11 mouse cellular contexts compared by ENCODE assay signal in the genomic region with DNA sequence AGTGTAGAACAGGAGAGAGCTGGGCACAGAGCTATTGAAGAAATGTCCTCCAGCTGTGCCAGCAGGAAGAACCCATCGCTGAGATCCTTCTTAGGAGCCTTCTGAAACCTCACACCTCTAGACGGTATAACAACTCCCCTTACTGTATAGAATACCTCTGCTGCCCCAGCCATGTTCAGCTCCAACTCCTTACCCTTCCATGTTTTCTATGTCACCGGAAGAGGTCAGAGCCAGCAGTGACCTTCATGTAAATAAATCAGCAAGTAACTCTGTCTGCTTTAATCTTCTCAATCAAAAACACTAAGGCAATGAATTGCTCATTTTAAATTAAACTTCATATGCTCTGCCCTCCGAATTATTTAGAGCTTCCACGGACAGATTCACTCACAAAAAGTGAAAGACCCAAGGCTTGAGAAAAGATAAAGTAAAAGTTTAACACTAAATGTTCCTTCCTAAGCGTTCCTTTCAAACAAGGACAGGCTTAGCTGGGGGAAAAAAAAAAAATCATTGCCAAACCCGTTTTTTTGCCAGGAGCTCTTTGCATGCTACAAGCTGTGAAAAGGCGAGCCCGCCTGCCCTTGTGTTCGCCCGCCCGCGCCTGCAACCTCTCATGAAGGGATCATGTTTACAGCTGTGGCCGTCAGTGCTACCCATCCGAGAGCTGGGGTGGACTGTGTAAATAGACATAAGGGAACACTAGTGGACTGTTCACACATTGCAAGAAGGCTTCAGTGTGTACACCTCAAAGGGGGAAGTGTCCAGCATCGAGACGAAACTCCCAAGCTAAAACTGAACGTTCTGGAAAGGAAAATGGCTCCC. TPM values are rescaled to one million over a fixed set of nuclear protein-coding genes. Genes with fewer than 3 reads are reported as not detected.
DNase-seq lines count a peak whose midpoint lies in the region; ATAC-seq lines count a peak whose summit lies in the region.
"Had no signal": no experiment of that assay in that cellular context is flagged by ENCODE, and none has a peak within 500 bp of the region (broad histone marks: within the 10 kb centered on the region; RNA-seq: fewer than 3 reads in every experiment).

No protein-coding gene starts in this region.

- no peaks in the 10 kb centered on the region for H3K9me3 ChIP-seq in lung, embryonic 15.5 days
- no peaks in the 10 kb centered on the region for H3K9me3 ChIP-seq in stomach, embryonic 15.5 days
- H3K9me3 ChIP-seq: midbrain, embryonic 12.5 days had no signal

- DNase-seq in adrenal gland, postnatal 10 days: peak; percentile 54
- DNase-seq in adrenal gland, adult 8-10 months: no peak
- no peak for DNase-seq in lung, postnatal 25 days (ENCODE audit: low spot score)
- peak; percentile 14 to 44 for DNase-seq in kidney, postnatal 36 days
- DNase-seq in neural tube, embryonic 10.5 days (ENCODE audit: extremely low spot score, low spot score): no peak
- no peak for DNase-seq in spleen, postnatal 14 days (ENCODE audit: low spot score in 2 of 2)
- DNase-seq: cerebellum, adult 11-12 months had no signal

- H3K27me3 ChIP-seq in lung, embryonic 15.5 days: no peaks in the 10 kb centered on the region
- H3K27me3 ChIP-seq in stomach, embryonic 15.5 days (replicated peaks): no peaks in the 10 kb centered on the region

- peak overlapping the region; percentile 41 for H3K4me2 ChIP-seq in lung, embryonic 15.5 days
- peak overlapping the region; percentile 41 for H3K4me2 ChIP-seq in stomach, embryonic 15.5 days
- H3K4me2 ChIP-seq: midbrain, embryonic 12.5 days had no signal

- no peak overlapping the region for H3K27ac ChIP-seq in lung, embryonic 15.5 days
- H3K27ac ChIP-seq in stomach, embryonic 15.5 days: no peak overlapping the region
- H3K27ac ChIP-seq: midbrain, embryonic 12.5 days had no signal

- WGBS in lung, embryonic 15.5 days: 13% methylated on average over 18 of the region's 18 CpGs
- WGBS in stomach, embryonic 15.5 days: 16% methylated on average over 18 of the region's 18 CpGs

- peaks cover 26% of the 10 kb centered on the region for H3K4me1 ChIP-seq in lung, embryonic 15.5 days
- peaks cover 10% of the 10 kb centered on the region; the same call in 1 of the 2 replicates for H3K4me1 ChIP-seq in stomach, embryonic 15.5 days

- no peaks in the 10 kb centered on the region for H3K36me3 ChIP-seq in lung, embryonic 15.5 days
- H3K36me3 ChIP-seq in stomach, embryonic 15.5 days: no peaks in the 10 kb centered on the region
- H3K36me3 ChIP-seq: midbrain, embryonic 12.5 days had no signal

- no peak for ATAC-seq in lung, embryonic 15.5 days (ENCODE audit: borderline replicate concordance, extremely low read depth, low FRiP score, low TSS enrichment)
- no peak for ATAC-seq in stomach, embryonic 15.5 days (ENCODE audit: insufficient read depth, low FRiP score, low read depth)

- peak overlapping the region; percentile 8; the same call in 1 of the 2 replicates for H3K4me3 ChIP-seq in lung, embryonic 15.5 days
- no peak overlapping the region; the same call in 1 of the 2 replicates for H3K4me3 ChIP-seq in stomach, embryonic 15.5 days (replicated peaks)
- H3K4me3 ChIP-seq: midbrain, embryonic 12.5 days had no signal

- H3K9ac ChIP-seq in lung, embryonic 15.5 days: no peak overlapping the region
- H3K9ac ChIP-seq in stomach, embryonic 15.5 days: no peak overlapping the region
- H3K9ac ChIP-seq: midbrain, embryonic 12.5 days had no signal

RNA-seq across cellular contexts. Expression of gene Ccn6, which starts 0.7 kb away (rescaled TPM):
- under 1 TPM; 0.48 TPM for total RNA-seq in adrenal gland, postnatal 10 days (2021)
- under 1 TPM in 3 of 4 experiments, not detected in 1; 0.23 to 0.89 (median 0.62) TPM for total RNA-seq in adrenal gland, adult 8-10 months (2022)
- 0.21 and 0.40 TPM in 2 replicates for polyA plus RNA-seq in lung, embryonic 15.5 days (2015; fragmentation: Nextera tagmentation; extraction: Ambion mirVana)
- polyA plus RNA-seq in stomach, embryonic 15.5 days (2015; fragmentation: Nextera tagmentation; extraction: Ambion mirVana): 0.33 and 0.52 TPM in 2 replicates
- total RNA-seq: gastrocnemius, adult 8-10 months had no signal

RNA-seq across cellular contexts. Expression of gene Tube1, which starts 29.1 kb away (rescaled TPM):
- total RNA-seq in adrenal gland, postnatal 10 days (2021): 1 to 10 TPM; 2.3 to 2.4 TPM
- 1 to 10 TPM in 3 of 4 experiments, under 1 TPM in 1; 0.84 to 2.6 (median 2.0) TPM for total RNA-seq in adrenal gland, adult 8-10 months (2022)
- 18.8 and 20.2 TPM in 2 replicates for polyA plus RNA-seq in lung, embryonic 15.5 days (2015; fragmentation: Nextera tagmentation; extraction: Ambion mirVana)
- 14.7 and 14.8 TPM in 2 replicates for polyA plus RNA-seq in stomach, embryonic 15.5 days (2015; fragmentation: Nextera tagmentation; extraction: Ambion mirVana)

RNA-seq across cellular contexts. Expression of gene Fam229b, which starts 29.2 kb away (rescaled TPM):
- total RNA-seq in adrenal gland, postnatal 10 days (2021): 1 to 10 TPM; 4.7 TPM
- 1 to 10 TPM; 3.3 to 6.4 (median 4.3) TPM for total RNA-seq in adrenal gland, adult 8-10 months (2022)
- 10.4 and 12.0 TPM in 2 replicates for polyA plus RNA-seq in lung, embryonic 15.5 days (2015; fragmentation: Nextera tagmentation; extraction: Ambion mirVana)
- polyA plus RNA-seq in stomach, embryonic 15.5 days (2015; fragmentation: Nextera tagmentation; extraction: Ambion mirVana): 8.7 and 8.8 TPM in 2 replicates

Comparison
In these comparisons a context has a peak if more than half of its experiments do, and no peak if none do; other contexts are left out.
1. DNase-seq: peak in adrenal gland, postnatal 10 days (single experiment) and kidney, postnatal 36 days (2 of 2); none in adrenal gland, adult 8-10 months (single experiment), lung, postnatal 25 days (single experiment), neural tube, embryonic 10.5 days (single experiment) and spleen, postnatal 14 days (0 of 2).